Mouse (Mus musculus) heart, embryonic 10.5 days (tissue): Measurements from ENCODE around the gene Cntnap5c. TPM values are rescaled to one million over a fixed set of nuclear protein-coding genes. Genes with fewer than 3 reads are reported as not detected.

Experiments used
- DNase-seq: peaks from one replicate; pipeline ENCODE4 v3.0.0-alpha.2; 2017; ENCODE audit warnings: low spot score
- H3K27ac ChIP-seq: fragments of 300-500 bp; sonication (generic); 2 replicates; pipeline ENCODE4 v1.5.1; 2016; ENCODE audit warnings: mild to moderate bottlenecking
- H3K27me3 ChIP-seq: fragments of 300-500 bp; sonication (generic); 2 replicates; pipeline ENCODE4 v1.6.1; 2016; ENCODE audit warnings: mild to moderate bottlenecking; ENCODE audit not compliant: poor library complexity, insufficient read depth, severe bottlenecking
- H3K36me3 ChIP-seq: fragments of 300-500 bp; sonication (generic); 2 replicates; pipeline ENCODE4 v1.6.1; 2016; ENCODE audit warnings: mild to moderate bottlenecking, moderate library complexity
- H3K4me1 ChIP-seq: fragments of 300-500 bp; sonication (generic); 2 replicates; pipeline ENCODE4 v1.6.1; 2016; ENCODE audit warnings: mild to moderate bottlenecking
- H3K4me3 ChIP-seq: fragments of 300-500 bp; sonication (generic); 2 replicates; pipeline ENCODE4 v1.5.1; 2016; ENCODE audit warnings: mild to moderate bottlenecking, moderate library complexity
- H3K9me3 ChIP-seq: fragments of 300-500 bp; sonication (generic); 2 replicates; pipeline ENCODE4 v1.6.1; 2016; ENCODE audit warnings: mild to moderate bottlenecking, moderate library complexity
- WGBS: fragments of 180-500 bp; shearing (Covaris S2); methylation state at CpG from one replicate; pipeline ENCODE4 v1.1.7; 2016; 5-methylcytosine and 5-hydroxymethylcytosine counted together
- polyA plus RNA-seq: library from polyadenylated mRNA; unstranded; fragments of >200 nt; fragmentation: Nextera tagmentation; extraction: Ambion mirVana; gene quantifications from 2 replicates; pipeline ENCODE4 v1.2.1, GENCODE M21; 2016

Gene Cntnap5c
- polyA plus RNA-seq, 1 experiment from 2014 or later = not detected

DNA sequence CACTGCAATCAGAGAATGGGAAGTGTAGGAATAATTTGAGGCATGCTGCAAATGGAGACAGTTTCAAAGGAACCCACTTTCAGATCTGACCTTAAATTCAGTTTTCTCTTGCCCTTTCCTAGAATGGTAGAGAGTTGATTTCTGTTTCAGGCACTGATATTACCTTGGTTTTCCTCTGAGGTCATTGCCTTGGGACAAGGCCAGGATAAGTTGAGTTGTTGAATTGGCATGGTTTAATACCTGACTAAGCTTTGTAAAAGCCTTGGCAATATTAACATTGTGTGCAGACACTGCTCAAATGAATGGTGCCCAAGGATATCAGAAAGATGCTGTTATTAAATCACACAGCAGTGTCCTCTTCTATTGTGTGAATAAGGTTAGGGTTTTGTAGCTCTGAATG lies 96.6 kb downstream of the Cntnap5c start:
- Histone ChIP-seq H3K4me3 (no peak overlapping the region), H3K36me3 (no peaks in the 10 kb centered on the region), H3K27me3 (no peaks in the 10 kb centered on the region), H3K4me1 (no peaks in the 10 kb centered on the region), H3K9me3 (no peaks in the 10 kb centered on the region), H3K27ac (no peak overlapping the region)
- no peak for DNase-seq

GRCm38 (mm10) chr17:57887742-57888389 lies 118.5 kb downstream of the Cntnap5c start:
- Histone ChIP-seq H3K4me3 (no peak overlapping the region), H3K36me3 (no peaks in the 10 kb centered on the region), H3K9me3 (no peaks in the 10 kb centered on the region), H3K4me1 (no peaks in the 10 kb centered on the region), H3K27me3 (no peaks in the 10 kb centered on the region), H3K27ac (no peak overlapping the region)
- DNase-seq = no peak
- 72% methylated on average over 4 of the region's 4 CpGs for WGBS

- no peaks in the 10 kb centered on the region for H3K36me3 ChIP-seq
- DNase-seq = no peak
- H3K9me3 ChIP-seq = no peaks in the 10 kb centered on the region
- no peak overlapping the region for H3K4me3 ChIP-seq
- H3K4me1 ChIP-seq = no peaks in the 10 kb centered on the region
- H3K27ac ChIP-seq = no peak overlapping the region
- no peaks in the 10 kb centered on the region for H3K27me3 ChIP-seq
Observed at GRCm38 (mm10) chr17:57911770-57912293, 142.5 kb downstream of the Cntnap5c start.

GRCm38 (mm10) chr17:57984230-57984629 lies 214.9 kb downstream of the Cntnap5c start:
- Histone ChIP-seq H3K27me3 (no peaks in the 10 kb centered on the region), H3K36me3 (no peaks in the 10 kb centered on the region), H3K9me3 (no peaks in the 10 kb centered on the region), H3K27ac (no peak overlapping the region), H3K4me1 (no peaks in the 10 kb centered on the region), H3K4me3 (no peak overlapping the region)
- no peak for DNase-seq
- 74% methylated on average over 3 of the region's 3 CpGs for WGBS

DNA sequence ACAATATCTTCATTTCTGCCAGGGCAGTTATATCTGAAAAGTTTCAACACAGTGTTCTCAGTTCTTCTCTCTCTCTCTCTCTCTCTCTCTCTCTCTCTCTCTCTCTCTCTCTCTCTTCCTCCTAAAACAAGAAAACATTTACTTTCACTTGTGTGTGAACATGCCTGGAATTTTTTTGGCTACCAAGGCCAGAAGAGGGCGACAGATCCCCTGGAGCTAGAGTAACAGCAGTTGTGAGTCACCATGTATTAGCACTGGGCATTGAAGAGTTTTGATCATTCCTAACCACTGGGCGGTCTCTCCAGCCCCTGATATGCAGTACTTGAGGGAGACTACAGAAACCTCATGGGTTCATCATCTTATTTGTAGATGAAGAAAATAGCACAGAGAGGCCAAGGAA lies 219.1 kb downstream of the Cntnap5c start:
- DNase-seq = no peak

DNA sequence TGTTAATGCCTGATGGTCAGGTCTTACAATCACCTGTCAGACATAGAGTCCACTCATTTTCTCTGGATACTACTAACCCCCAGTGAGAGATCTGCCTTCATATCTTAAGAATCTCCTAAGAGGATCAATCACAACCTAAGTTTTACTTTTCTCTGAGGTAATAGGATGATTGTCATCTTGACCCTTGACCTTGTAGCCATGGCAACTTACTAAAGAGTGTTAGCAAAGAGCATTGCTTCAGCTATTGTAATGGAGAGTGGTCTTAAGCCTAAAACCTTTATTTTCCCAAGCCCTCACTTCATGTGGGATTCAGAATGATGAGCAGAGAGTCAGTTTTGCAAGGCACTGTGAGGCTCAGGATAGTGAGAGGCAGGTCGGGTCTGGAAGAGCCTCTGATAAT lies 227.1 kb downstream of the Cntnap5c start:
- Histone ChIP-seq H3K27ac (no peak overlapping the region), H3K36me3 (no peaks in the 10 kb centered on the region), H3K4me1 (no peaks in the 10 kb centered on the region), H3K9me3 (no peaks in the 10 kb centered on the region), H3K27me3 (no peaks in the 10 kb centered on the region), H3K4me3 (no peak overlapping the region)
- whole genome bisulfite sequencing = 57% methylated on average over 1 of the region's 1 CpGs
- DNase-seq = no peak

More for the DNA sequence above, 219.1 kb downstream of the Cntnap5c start:
- Histone ChIP-seq H3K36me3 (no peaks in the 10 kb centered on the region), H3K9me3 (no peaks in the 10 kb centered on the region), H3K27ac (no peak overlapping the region), H3K27me3 (no peaks in the 10 kb centered on the region), H3K4me3 (no peak overlapping the region), H3K4me1 (no peaks in the 10 kb centered on the region)
- 35% methylated on average over 2 of the region's 2 CpGs for WGBS

- H3K27ac ChIP-seq = no peak overlapping the region
- no peak for DNase-seq
- H3K9me3 ChIP-seq = no peaks in the 10 kb centered on the region
- no peaks in the 10 kb centered on the region for H3K4me1 ChIP-seq
- H3K36me3 ChIP-seq = no peaks in the 10 kb centered on the region
- H3K4me3 ChIP-seq = no peak overlapping the region
- 83% methylated on average over 2 of the region's 2 CpGs for WGBS
- H3K27me3 ChIP-seq = no peaks in the 10 kb centered on the region
Observed at GRCm38 (mm10) chr17:57999080-57999479, 229.7 kb downstream of the Cntnap5c start.

DNA sequence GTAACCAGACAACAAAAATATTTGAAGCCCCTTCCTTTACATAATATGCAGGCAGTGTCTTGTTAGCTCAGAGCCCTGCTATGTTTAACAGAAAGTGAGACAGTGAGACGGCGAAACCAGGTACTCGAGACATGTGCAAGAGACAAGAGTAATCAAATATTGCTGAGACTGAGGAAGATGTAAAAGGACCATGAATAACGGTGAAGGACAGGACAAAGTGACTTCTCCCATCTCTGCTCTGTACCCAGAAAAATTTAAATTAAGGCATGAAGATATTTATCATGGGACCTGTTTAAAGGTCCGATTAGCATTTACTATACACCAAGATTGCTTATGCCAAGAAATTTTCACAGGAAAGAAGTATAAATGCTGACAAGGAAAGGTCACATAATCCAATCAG lies 233.5 kb downstream of the Cntnap5c start:
- H3K4me3 ChIP-seq = no peak overlapping the region
- H3K27ac ChIP-seq = no peak overlapping the region
- no peak for DNase-seq
- no peaks in the 10 kb centered on the region for H3K9me3 ChIP-seq
- no peaks in the 10 kb centered on the region for H3K4me1 ChIP-seq
- 84% methylated on average over 5 of the region's 5 CpGs for WGBS
- H3K27me3 ChIP-seq = no peaks in the 10 kb centered on the region
- no peaks in the 10 kb centered on the region for H3K36me3 ChIP-seq

DNA sequence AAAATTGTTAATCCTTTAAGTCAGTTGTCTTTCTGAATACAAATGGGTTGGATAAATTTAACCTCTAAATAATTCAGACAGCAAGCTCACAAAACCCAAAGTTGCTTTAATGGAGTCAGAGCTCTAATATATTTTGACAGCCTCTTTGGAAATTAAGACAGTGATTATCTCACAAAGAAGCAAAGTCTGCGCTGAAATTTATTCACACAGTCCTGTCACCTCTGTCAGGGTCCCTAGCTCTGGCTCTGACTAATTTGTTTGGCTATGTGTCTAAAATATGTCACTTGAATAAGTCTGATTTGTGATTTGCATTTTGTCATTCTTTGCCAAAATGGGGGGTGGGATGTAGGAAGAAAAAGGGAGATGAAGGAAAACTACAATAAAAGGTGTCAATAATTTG lies 234.0 kb downstream of the Cntnap5c start:
- no peaks in the 10 kb centered on the region for H3K36me3 ChIP-seq
- H3K4me1 ChIP-seq = no peaks in the 10 kb centered on the region
- no peaks in the 10 kb centered on the region for H3K9me3 ChIP-seq
- DNase-seq = no peak
- 71% methylated on average over 1 of the region's 1 CpGs for WGBS
- H3K27me3 ChIP-seq = no peaks in the 10 kb centered on the region
- H3K4me3 ChIP-seq = no peak overlapping the region
- H3K27ac ChIP-seq = no peak overlapping the region

DNA sequence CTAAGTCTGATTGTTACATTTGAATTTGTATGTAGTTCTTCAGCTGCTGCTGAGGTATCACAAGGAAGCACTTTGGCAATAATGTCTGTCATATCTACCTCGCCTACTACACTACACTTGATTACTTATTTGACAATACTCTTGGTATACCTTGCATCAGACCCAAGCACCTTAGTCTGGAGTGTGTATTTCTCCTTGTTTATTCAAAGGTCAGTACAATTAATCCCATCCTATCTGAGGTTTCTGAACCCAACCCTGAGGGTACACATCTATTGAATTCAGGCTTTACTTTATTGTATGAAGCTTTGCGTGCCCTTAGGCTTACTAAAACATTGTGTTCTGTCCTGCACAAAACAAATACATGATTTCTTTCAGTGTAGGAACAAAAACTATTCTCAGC lies 235.1 kb downstream of the Cntnap5c start:
- Histone ChIP-seq H3K27me3 (no peaks in the 10 kb centered on the region), H3K4me3 (no peak overlapping the region), H3K9me3 (no peaks in the 10 kb centered on the region), H3K36me3 (no peaks in the 10 kb centered on the region), H3K27ac (no peak overlapping the region), H3K4me1 (no peaks in the 10 kb centered on the region)
- 84% methylated on average over 2 of the region's 2 CpGs for WGBS
- DNase-seq = no peak

DNA sequence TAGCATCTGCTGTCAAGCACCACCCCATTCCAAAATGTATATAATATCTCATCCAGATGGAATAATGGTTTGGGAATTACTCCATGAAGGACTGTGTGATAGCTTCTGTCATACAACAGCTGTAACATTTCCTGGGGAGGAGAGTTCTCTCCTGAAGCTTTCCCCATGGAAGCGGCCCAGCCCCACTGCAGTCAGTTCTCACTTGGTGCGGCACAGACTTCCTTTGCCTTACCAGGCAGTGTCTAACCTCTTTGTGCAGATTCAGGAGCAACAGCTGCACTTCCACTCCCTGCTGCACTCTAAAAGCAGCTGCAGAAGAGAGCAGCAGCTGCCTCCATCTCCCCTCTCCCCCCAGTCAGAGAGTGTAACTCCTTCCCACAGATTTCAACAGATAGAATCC lies 271.8 kb downstream of the Cntnap5c start:
- Histone ChIP-seq H3K4me1 (no peaks in the 10 kb centered on the region), H3K27ac (no peak overlapping the region), H3K4me3 (no peak overlapping the region), H3K9me3 (no peaks in the 10 kb centered on the region), H3K27me3 (no peaks in the 10 kb centered on the region), H3K36me3 (no peaks in the 10 kb centered on the region)
- 82% methylated on average over 2 of the region's 2 CpGs for WGBS
- no peak for DNase-seq

DNA sequence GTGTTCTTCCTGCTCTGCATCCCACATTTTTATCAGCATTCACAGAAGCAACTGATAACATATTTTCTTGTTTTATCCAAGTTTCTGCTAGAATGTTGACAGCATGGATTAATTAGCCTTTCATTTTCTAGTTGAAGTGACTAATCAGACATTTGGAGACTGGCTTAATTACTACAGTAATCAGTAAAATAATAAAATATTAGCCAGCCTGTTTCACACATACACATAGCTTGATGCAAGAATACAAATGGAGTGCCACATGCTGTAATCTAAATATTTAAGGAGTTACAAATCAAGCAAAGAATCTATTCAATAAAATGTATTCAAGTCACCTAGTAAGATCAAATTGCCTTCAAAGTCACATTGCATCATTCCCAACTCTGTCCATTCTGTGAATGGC lies 275.8 kb downstream of the Cntnap5c start:
- no peaks in the 10 kb centered on the region for H3K9me3 ChIP-seq
- H3K36me3 ChIP-seq = no peaks in the 10 kb centered on the region
- H3K4me1 ChIP-seq = no peaks in the 10 kb centered on the region
- H3K27me3 ChIP-seq = no peaks in the 10 kb centered on the region
- DNase-seq = no peak
- H3K27ac ChIP-seq = no peak overlapping the region
- no peak overlapping the region for H3K4me3 ChIP-seq

DNA sequence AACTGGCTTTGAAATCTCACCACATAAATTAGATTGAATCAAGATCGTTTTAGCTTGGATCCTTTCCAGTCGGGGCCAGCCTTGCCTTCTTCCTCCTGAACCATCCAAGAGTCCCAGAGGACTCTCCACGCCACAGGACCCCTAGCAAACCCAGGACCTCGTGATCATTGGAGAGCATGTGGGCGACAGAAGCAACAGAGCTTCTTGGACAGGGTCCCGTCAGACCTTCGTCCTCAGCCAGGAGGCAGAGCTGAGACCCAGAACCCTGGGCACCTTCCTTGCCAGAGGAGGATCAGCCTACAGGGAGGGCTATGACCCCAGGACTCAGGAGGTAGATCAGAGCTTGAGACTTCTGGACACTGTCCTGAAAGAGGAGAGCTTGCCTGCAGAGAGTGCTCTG lies 300.5 kb downstream of the Cntnap5c start:
- no peaks in the 10 kb centered on the region for H3K36me3 ChIP-seq
- no peaks in the 10 kb centered on the region for H3K27me3 ChIP-seq
- H3K9me3 ChIP-seq = no peaks in the 10 kb centered on the region
- 79% methylated on average over 7 of the region's 7 CpGs for WGBS
- no peak for DNase-seq
- H3K4me1 ChIP-seq = no peaks in the 10 kb centered on the region
- no peak overlapping the region for H3K4me3 ChIP-seq
- H3K27ac ChIP-seq = no peak overlapping the region

GRCm38 (mm10) chr17:58082676-58083075 lies 313.3 kb downstream of the Cntnap5c start:
- WGBS = 63% methylated on average over 1 of the region's 1 CpGs
- Histone ChIP-seq H3K4me1 (no peaks in the 10 kb centered on the region), H3K27ac (no peak overlapping the region), H3K9me3 (no peaks in the 10 kb centered on the region), H3K4me3 (no peak overlapping the region), H3K36me3 (no peaks in the 10 kb centered on the region), H3K27me3 (no peaks in the 10 kb centered on the region)
- no peak for DNase-seq
